Mouse (Mus musculus) spleen, postnatal 0 days (tissue): Measurements from ENCODE around the gene Csn1s1. TPM values are rescaled to one million over a fixed set of nuclear protein-coding genes. Genes with fewer than 3 reads are reported as not detected.

Experiments used
- polyA plus RNA-seq: library from polyadenylated mRNA; unstranded; fragments of >200 nt; fragmentation: Nextera tagmentation; extraction: Ambion mirVana; gene quantifications from 2 replicates; pipeline ENCODE4 v1.2.1, GENCODE M21; 2015

Csn1s1 gene
- not detected in 2 replicates for polyA plus RNA-seq

GRCm38 (mm10) chr5:87665908-87666307 is at the start of gene Csn1s1:
Csn1s1 (plus strand) TSS chr5:87666208.

GRCm38 (mm10) chr5:87699530-87699929 is 33.5 kb downstream of the Csn1s1 start, which contains the start of gene Csn2:
Csn2 (minus strand) TSS chr5:87699630.

Other genes starting within 250 kb of the Csn1s1 start
- not detected in 2 replicates for gene Ugt2b38, start 242.0 kb upstream of the Csn1s1 start, polyA plus RNA-seq
- not detected in 2 replicates for gene Ugt2a2, start 183.9 kb upstream of the Csn1s1 start, polyA plus RNA-seq
- gene Gm43638, start 179.4 kb upstream of the Csn1s1 start, polyA plus RNA-seq, result not detected in 2 replicates
- gene Ugt2a1, start 175.3 kb upstream of the Csn1s1 start, polyA plus RNA-seq, result not detected in 2 replicates
- gene Sult1b1, start 128.0 kb upstream of the Csn1s1 start, polyA plus RNA-seq, result not detected in 2 replicates
- gene Sult1d1, start 97.2 kb upstream of the Csn1s1 start, polyA plus RNA-seq, result not detected in 2 replicates
- not detected in 2 replicates for gene Sult1e1, start 74.6 kb upstream of the Csn1s1 start, polyA plus RNA-seq
- 0.14 TPM in 1 of 2 replicates, not detected in the other for gene Csn2, start 33.4 kb downstream of the Csn1s1 start, polyA plus RNA-seq
- gene Csn1s2a, start 108.4 kb downstream of the Csn1s1 start, polyA plus RNA-seq, result not detected in 2 replicates
- not detected in 2 replicates for gene Csn1s2b, start 141.9 kb downstream of the Csn1s1 start, polyA plus RNA-seq
- gene Prr27, start 159.5 kb downstream of the Csn1s1 start, polyA plus RNA-seq, result not detected in 2 replicates
- gene Odam, start 218.8 kb downstream of the Csn1s1 start, polyA plus RNA-seq, result not detected in 2 replicates